Mouse (Mus musculus): ENCODE data around the gene Ppp2r2c. TPM values are rescaled to one million over a fixed set of nuclear protein-coding genes. Genes with fewer than 3 reads are reported as not detected.

Ppp2r2c gene
- polyA plus RNA-seq, 1 experiment from 2014 or later: 26.7 TPM

GRCm38 (mm10) chr5:36977809-36978208 lies 109.5 kb downstream of the Ppp2r2c start:
- Histone ChIP-seq H3K36me3 (peaks cover 8% of the 10 kb centered on the region), H3K9ac (no peak overlapping the region), H3K27ac (no peak overlapping the region), H3K4me3 (no peak overlapping the region), H3K4me1 (replicated peaks) (no peaks in the 10 kb centered on the region), H3K4me2 (no peak overlapping the region), H3K27me3 (no peaks in the 10 kb centered on the region), H3K9me3 (no peaks in the 10 kb centered on the region)
- no peak for ATAC-seq (ENCODE audit: low FRiP score)
- WGBS: 67% methylated on average over 9 of the region's 9 CpGs

DNA sequence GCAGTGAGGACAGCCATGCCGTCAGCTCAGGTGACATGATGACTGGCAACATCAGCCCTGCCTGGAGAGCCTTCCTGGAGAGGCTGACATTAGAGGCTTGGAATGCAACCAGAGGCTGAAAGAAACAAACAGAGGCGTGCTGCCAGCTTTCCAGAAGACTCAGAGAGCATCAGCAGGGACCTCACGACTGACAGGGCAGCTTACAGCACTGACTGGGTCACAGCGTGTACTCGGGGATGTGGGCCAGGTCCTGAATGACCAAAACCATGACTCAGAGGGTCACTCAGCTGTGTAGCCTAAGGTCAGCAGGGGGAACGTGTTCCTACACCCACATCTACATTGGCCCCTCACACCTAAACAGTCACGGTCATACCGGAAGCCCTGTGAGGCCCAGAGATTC lies 110.7 kb downstream of the Ppp2r2c start:
- no peaks in the 10 kb centered on the region for H3K36me3 ChIP-seq
- no peak overlapping the region for H3K4me2 ChIP-seq
- no peak for ATAC-seq (ENCODE audit: low FRiP score)
- H3K4me3 ChIP-seq: no peak overlapping the region
- WGBS: 82% methylated on average over 8 of the region's 8 CpGs
- H3K9me3 ChIP-seq: no peaks in the 10 kb centered on the region
- no peaks in the 10 kb centered on the region for H3K27me3 ChIP-seq
- H3K9ac ChIP-seq: no peak overlapping the region
- no peak overlapping the region for H3K27ac ChIP-seq
- no peaks in the 10 kb centered on the region for H3K4me1 ChIP-seq (replicated peaks)

DNA sequence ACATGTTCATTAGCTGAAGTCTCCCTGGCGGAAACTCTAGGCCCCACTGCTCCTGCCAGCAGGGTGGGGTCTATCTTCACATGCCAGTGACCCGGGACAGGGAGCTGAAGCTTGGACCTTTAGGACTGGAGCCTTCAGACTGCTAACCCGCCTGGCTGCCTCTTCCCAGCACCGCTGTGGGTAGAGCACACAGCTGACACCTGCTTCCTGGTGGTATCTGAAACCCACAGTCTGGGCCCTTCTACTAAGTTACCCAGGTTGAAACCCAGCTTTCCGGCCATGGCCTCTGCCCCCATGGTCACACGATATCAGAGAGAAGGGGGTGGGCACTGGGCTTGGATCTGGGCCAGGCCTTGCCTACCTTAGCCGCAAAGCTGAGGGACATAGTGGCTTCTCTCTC lies 111.3 kb downstream of the Ppp2r2c start:
- no peaks in the 10 kb centered on the region for H3K4me1 ChIP-seq (replicated peaks)
- H3K9me3 ChIP-seq: no peaks in the 10 kb centered on the region
- H3K9ac ChIP-seq: no peak overlapping the region
- H3K4me2 ChIP-seq: no peak overlapping the region
- no peak overlapping the region for H3K27ac ChIP-seq
- no peak overlapping the region for H3K4me3 ChIP-seq
- 91% methylated on average over 7 of the region's 7 CpGs for WGBS
- H3K36me3 ChIP-seq: no peaks in the 10 kb centered on the region
- no peak for ATAC-seq (ENCODE audit: low FRiP score)
- no peaks in the 10 kb centered on the region for H3K27me3 ChIP-seq

DNA sequence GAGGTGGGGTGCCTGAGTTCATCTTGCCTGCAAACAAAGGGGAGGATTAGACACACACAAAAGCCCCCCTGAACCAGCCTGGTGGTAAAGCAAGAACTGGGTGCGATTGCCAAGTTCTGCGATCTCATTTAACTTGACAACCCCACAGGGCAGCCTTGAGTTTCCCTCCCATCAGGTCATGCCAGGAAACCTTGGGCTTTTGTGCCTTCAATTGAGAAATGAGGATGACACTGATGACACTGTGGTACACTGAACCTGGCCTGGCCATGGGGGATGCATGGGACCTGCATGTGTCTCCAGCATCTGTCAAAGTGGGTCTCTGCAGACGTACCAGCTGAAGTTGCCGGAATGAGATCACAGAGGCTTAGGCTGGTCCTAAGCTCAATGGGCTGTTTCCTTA lies 114.0 kb downstream of the Ppp2r2c start:
- 82% methylated on average over 4 of the region's 4 CpGs for WGBS
- Histone ChIP-seq H3K4me3 (no peak overlapping the region), H3K36me3 (no peaks in the 10 kb centered on the region), H3K27me3 (no peaks in the 10 kb centered on the region; the same call in 1 of the 2 replicates), H3K9me3 (no peaks in the 10 kb centered on the region), H3K27ac (no peak overlapping the region), H3K9ac (no peak overlapping the region), H3K4me1 (replicated peaks) (no peaks in the 10 kb centered on the region), H3K4me2 (no peak overlapping the region)
- no peak for ATAC-seq (ENCODE audit: low FRiP score)

DNA sequence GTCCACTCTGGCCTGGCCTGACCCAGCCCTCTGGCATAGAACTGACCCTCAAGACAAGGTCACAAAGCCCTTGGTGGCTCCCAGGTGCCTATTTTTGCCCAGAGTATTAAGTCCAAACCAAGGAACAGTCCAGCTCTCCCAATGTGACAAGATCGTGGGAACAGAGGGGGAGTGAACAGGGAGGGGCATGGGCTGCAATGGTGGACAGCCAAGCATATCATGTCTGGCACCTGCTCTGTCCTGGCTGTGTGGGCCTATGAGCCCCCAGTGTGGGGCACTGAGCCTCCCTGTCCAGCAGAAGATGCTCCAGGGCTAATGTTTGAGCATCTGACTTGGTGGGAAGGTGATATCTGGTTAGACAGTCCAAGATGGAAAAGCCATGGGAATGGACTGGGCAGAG lies 118.3 kb downstream of the Ppp2r2c start:
- Histone ChIP-seq H3K4me1 (replicated peaks) (peaks cover 16% of the 10 kb centered on the region), H3K9ac (no peak overlapping the region), H3K27ac (no peak overlapping the region), H3K9me3 (no peaks in the 10 kb centered on the region), H3K27me3 (peaks cover 7% of the 10 kb centered on the region; the same call in 1 of the 2 replicates), H3K4me2 (no peak overlapping the region), H3K36me3 (no peaks in the 10 kb centered on the region), H3K4me3 (no peak overlapping the region)
- WGBS: 85% methylated on average over 1 of the region's 1 CpGs
- ATAC-seq (ENCODE audit: low FRiP score): no peak

DNA sequence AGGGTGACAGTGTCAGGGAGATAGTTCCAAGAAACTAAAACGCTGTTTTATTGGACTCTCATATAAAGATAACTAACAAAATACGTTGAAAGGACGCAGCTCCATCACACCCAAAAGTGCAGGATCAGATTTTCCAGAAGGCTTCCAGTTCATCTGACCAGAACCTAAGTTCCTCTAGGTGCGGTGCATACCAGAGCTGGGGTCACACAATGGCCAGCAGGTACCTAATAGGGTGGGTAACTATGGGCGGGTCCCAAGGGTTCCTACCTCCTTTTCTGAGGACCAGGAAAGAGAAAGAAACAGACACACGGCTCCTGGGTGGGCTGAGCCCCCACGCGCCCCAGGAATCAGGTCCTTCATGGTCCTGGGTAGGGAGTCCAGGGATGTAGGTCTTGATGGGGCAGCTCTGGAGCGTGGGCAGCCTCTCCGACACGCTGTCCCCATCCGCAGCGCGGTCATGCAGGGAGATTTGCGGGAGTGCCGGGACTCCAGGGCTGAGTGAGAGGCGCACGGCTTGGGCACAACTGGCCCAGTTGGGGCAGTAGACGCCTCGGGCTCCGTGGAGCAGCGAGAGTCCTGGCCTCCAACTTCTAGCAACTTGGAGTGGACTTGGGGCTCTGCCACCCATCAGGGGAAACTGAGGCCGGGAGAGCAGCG lies 119.9 kb downstream of the Ppp2r2c start:
- 0 out of 2 replicates have a peak overlapping the region, but pooled peaks have one; percentile 30 for H3K27ac ChIP-seq
- H3K4me1 ChIP-seq (replicated peaks): peaks cover 16% of the 10 kb centered on the region
- no peaks in the 10 kb centered on the region for H3K36me3 ChIP-seq
- 13% methylated on average over 24 of the region's 24 CpGs for WGBS
- H3K4me3 ChIP-seq: peak overlapping the region; percentile 72
- peak overlapping the region; percentile 79 for H3K9ac ChIP-seq
- peak; percentile 57 for ATAC-seq (ENCODE audit: low FRiP score)
- H3K4me2 ChIP-seq: peak overlapping the region; percentile 97
- H3K9me3 ChIP-seq: no peaks in the 10 kb centered on the region
- H3K27me3 ChIP-seq: peaks cover 7% of the 10 kb centered on the region; the same call in 1 of the 2 replicates

GRCm38 (mm10) chr5:36988781-36989624 lies 120.7 kb downstream of the Ppp2r2c start, which contains the start of gene Wfs1:
Wfs1 (minus strand) TSS chr5:36989205.
- peak within 1 kb of the TSS; percentile 72 for H3K4me3 ChIP-seq
- H3K9ac ChIP-seq: peak within 1 kb of the TSS; percentile 79
- H3K9me3 ChIP-seq: no peaks in the 10 kb centered on the region
- H3K27ac ChIP-seq: 0 out of 2 replicates have a peak within 1 kb of the TSS, but pooled peaks have one; percentile 30
- H3K4me1 ChIP-seq (replicated peaks): peaks cover 16% of the 10 kb centered on the region
- H3K36me3 ChIP-seq: no peaks in the 10 kb centered on the region
- H3K27me3 ChIP-seq: peaks cover 7% of the 10 kb centered on the region; the same call in 1 of the 2 replicates
- ATAC-seq (ENCODE audit: low FRiP score): peak; percentile 98
- peak within 1 kb of the TSS; percentile 97 for H3K4me2 ChIP-seq
- under 1% methylated on average over 59 of the region's 60 CpGs for whole genome bisulfite sequencing

- no peak overlapping the region for H3K9ac ChIP-seq
- H3K36me3 ChIP-seq: no peaks in the 10 kb centered on the region
- ATAC-seq (ENCODE audit: low FRiP score): no peak
- H3K4me3 ChIP-seq: peak overlapping the region; percentile 72
- H3K9me3 ChIP-seq: no peaks in the 10 kb centered on the region
- peaks cover 7% of the 10 kb centered on the region; the same call in 1 of the 2 replicates for H3K27me3 ChIP-seq
- WGBS: 10% methylated on average over 3 of the region's 3 CpGs
- H3K27ac ChIP-seq: no peak overlapping the region
- H3K4me2 ChIP-seq: peak overlapping the region; percentile 97
- H3K4me1 ChIP-seq (replicated peaks): peaks cover 16% of the 10 kb centered on the region
These were observed 121.3 kb downstream of the Ppp2r2c start for GRCm38 (mm10) chr5:36989625-36989977.

- Histone ChIP-seq H3K4me3 (no peak overlapping the region), H3K9ac (no peak overlapping the region), H3K9me3 (no peaks in the 10 kb centered on the region), H3K4me2 (no peak overlapping the region), H3K27ac (no peak overlapping the region), H3K36me3 (no peaks in the 10 kb centered on the region), H3K27me3 (peaks cover 7% of the 10 kb centered on the region; the same call in 1 of the 2 replicates), H3K4me1 (replicated peaks) (peaks cover 16% of the 10 kb centered on the region)
- ATAC-seq (ENCODE audit: low FRiP score): no peak
- WGBS: 31% methylated on average over 3 of the region's 3 CpGs
These were observed 121.9 kb downstream of the Ppp2r2c start for GRCm38 (mm10) chr5:36990196-36990595.

DNA sequence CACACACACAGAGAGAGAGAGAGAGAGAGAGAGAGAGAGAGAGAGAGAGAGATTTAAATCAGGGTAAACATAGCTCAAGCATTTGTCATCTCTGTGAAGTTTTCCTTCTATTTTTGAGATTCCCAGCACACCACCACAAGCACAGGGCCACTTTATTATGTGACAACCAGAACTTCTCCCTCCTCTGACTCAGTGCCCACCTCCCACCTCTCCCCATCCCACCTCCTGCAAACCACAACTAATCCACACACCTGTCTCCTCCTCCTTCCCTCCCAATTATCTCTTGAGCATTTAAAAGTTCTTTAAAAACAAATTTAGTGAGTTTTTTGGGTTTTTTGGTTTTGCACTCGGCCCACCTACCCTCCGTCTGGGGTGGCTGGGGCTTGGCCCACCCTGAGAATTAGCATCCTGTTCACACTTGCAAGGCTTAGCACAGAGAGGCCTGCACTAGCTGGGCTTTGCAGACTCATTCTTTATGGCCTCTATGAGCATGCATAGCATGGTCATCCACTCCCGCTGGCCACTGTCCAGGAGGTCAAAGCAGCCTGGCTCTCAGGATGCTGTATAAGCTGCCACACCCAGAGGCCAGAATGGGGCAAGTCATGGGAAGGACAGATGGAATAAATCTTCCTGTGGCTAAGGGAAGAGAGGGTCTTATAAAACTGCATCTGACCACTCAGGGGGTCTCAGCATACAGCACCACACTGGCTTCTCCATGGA lies 122.5 kb downstream of the Ppp2r2c start:
- no peaks in the 10 kb centered on the region for H3K36me3 ChIP-seq
- no peak overlapping the region for H3K4me3 ChIP-seq
- H3K9ac ChIP-seq: no peak overlapping the region
- no peak for ATAC-seq (ENCODE audit: low FRiP score)
- no peak overlapping the region for H3K27ac ChIP-seq
- peaks cover 16% of the 10 kb centered on the region for H3K4me1 ChIP-seq (replicated peaks)
- no peaks in the 10 kb centered on the region for H3K9me3 ChIP-seq
- WGBS: 75% methylated on average over 3 of the region's 3 CpGs
- H3K4me2 ChIP-seq: no peak overlapping the region
- peaks cover 7% of the 10 kb centered on the region; the same call in 1 of the 2 replicates for H3K27me3 ChIP-seq

DNA sequence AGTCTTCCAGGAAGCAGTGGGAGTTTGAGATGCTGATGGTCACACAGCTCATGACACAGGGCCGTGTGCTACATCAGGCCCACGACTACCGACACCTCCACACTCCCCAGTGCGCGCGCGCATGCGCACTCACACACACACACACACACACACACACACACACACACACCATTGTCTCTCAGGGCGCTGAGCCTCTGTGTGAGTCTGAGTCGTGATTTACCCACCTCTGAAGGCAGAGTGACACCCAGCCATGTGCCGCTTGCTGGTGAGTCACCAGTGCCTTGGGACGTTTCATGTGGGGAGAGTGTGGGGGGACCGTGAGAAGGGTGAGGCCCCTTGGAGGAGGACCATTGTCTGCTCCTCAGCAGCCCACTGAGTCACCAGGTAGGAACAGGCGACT lies 128.1 kb downstream of the Ppp2r2c start:
- H3K9ac ChIP-seq: no peak overlapping the region
- H3K4me2 ChIP-seq: no peak overlapping the region
- no peaks in the 10 kb centered on the region for H3K9me3 ChIP-seq
- WGBS: 85% methylated on average over 14 of the region's 14 CpGs
- no peak for ATAC-seq (ENCODE audit: low FRiP score)
- no peaks in the 10 kb centered on the region for H3K36me3 ChIP-seq
- peaks cover 3% of the 10 kb centered on the region; the same call in 1 of the 2 replicates for H3K27me3 ChIP-seq
- H3K4me3 ChIP-seq: no peak overlapping the region
- H3K27ac ChIP-seq: no peak overlapping the region
- H3K4me1 ChIP-seq (replicated peaks): no peaks in the 10 kb centered on the region

DNA sequence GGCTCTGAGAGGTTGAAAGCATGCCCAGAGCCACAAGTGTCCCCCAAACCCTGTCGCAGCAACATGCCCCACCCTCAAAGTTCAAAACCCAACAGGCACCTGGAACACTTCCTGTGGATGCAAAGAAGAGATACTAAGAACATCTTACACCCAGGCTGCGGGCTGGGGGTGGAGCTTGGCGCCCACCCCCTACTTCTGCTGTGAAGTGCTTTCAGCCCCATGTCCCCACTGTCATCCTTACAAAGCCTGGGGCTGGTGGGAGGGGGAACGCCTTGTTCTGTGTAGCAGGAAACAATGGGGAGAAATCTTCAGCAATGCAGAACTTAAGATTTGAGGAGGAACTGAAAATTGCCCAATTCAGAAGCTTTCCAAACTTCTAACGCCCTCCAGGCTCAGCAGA lies 129.7 kb downstream of the Ppp2r2c start:
- Histone ChIP-seq H3K4me3 (no peak overlapping the region), H3K4me2 (no peak overlapping the region), H3K4me1 (replicated peaks) (no peaks in the 10 kb centered on the region), H3K9ac (no peak overlapping the region), H3K27me3 (peaks cover 3% of the 10 kb centered on the region; the same call in 1 of the 2 replicates), H3K36me3 (no peaks in the 10 kb centered on the region), H3K9me3 (no peaks in the 10 kb centered on the region), H3K27ac (no peak overlapping the region)
- 42% methylated on average over 5 of the region's 5 CpGs for WGBS
- no peak for ATAC-seq (ENCODE audit: low FRiP score)
